Comparison of ENCODE assay signal across 8 mouse cellular contexts in genomic region chr15:81836124-81836821, GRCm38 (mm10). TPM values are rescaled to one million over a fixed set of nuclear protein-coding genes. Genes with fewer than 3 reads are reported as not detected.
DNase-seq lines count a peak whose midpoint lies in the region; ATAC-seq and TF ChIP-seq lines count a peak whose summit lies in the region.

No protein-coding gene starts in this region.

- peaks cover 18% of the 10 kb centered on the region; the same call in 1 of the 2 replicates for H3K27me3 ChIP-seq in hindbrain, embryonic 12.5 days
- no peaks in the 10 kb centered on the region for H3K27me3 ChIP-seq in lung, postnatal 0 days (replicated peaks; ENCODE audit: insufficient read depth, low read length)

- H3K9me3 ChIP-seq in hindbrain, embryonic 12.5 days (replicated peaks), result no peaks in the 10 kb centered on the region
- no peaks in the 10 kb centered on the region for H3K9me3 ChIP-seq in lung, postnatal 0 days (ENCODE audit: low read length)

- peak overlapping the region; percentile 47 for H3K9ac ChIP-seq in hindbrain, embryonic 12.5 days
- peak overlapping the region; percentile 23; the same call in 1 of the 2 replicates for H3K9ac ChIP-seq in lung, postnatal 0 days (replicated peaks; ENCODE audit: low read depth)

- H3K4me2 ChIP-seq in hindbrain, embryonic 12.5 days (replicated peaks), result peak overlapping the region; percentile 44
- peak overlapping the region; percentile 58 for H3K4me2 ChIP-seq in lung, postnatal 0 days (replicated peaks; ENCODE audit: low read depth, low read length)

- H3K4me1 ChIP-seq in hindbrain, embryonic 12.5 days, result peaks cover 16% of the 10 kb centered on the region
- peaks cover 28% of the 10 kb centered on the region; the same call in 1 of the 2 replicates for H3K4me1 ChIP-seq in lung, postnatal 0 days (ENCODE audit: insufficient read depth, low read depth, low read length)

- WGBS in hindbrain, embryonic 12.5 days, result 4% methylated on average over 33 of the region's 33 CpGs
- WGBS in lung, postnatal 0 days, result 1% methylated on average over 31 of the region's 33 CpGs

- ATAC-seq in hindbrain, embryonic 12.5 days (ENCODE audit: low FRiP score), result peak; percentile 65
- peak; percentile 79 for ATAC-seq in lung, postnatal 0 days

- H3K27ac ChIP-seq in hindbrain, embryonic 12.5 days, result no peak overlapping the region
- H3K27ac ChIP-seq in lung, postnatal 0 days (ENCODE audit: low read length), result peak overlapping the region; percentile 68

- DNase-seq in ZHBTc4 (ENCODE audit: low read depth, low spot score), result peak; percentile 48
- DNase-seq in cerebellum, postnatal 25 days, result peak; percentile 87
- DNase-seq in frontal cortex, postnatal 36 days (ENCODE audit: low spot score in 2 of 2), result peak; percentile 89 to 91
- peak; percentile 85 to 86 for DNase-seq in layer of hippocampus, postnatal 36 days
- peak; percentile 97 for DNase-seq in lung, postnatal 0 days (ENCODE audit: low spot score)
- peak; percentile 69 for DNase-seq in ovary, postnatal 14 days (ENCODE audit: low spot score)
- DNase-seq in natural killer cell, adult 2 months (ENCODE audit: low spot score in 2 of 2), result no peak

- TF ChIP-seq CTCF in lung, postnatal 0 days (IDR thresholded peaks at IDR 0.05), result peak; percentile 10; the same call in 1 of the 2 replicates

- no peaks in the 10 kb centered on the region for H3K36me3 ChIP-seq in hindbrain, embryonic 12.5 days
- H3K36me3 ChIP-seq in lung, postnatal 0 days (ENCODE audit: insufficient read depth, low read length), result no peaks in the 10 kb centered on the region

- TF ChIP-seq EP300 in lung, postnatal 0 days (IDR thresholded peaks at IDR 0.05), result peak; percentile 70

- H3K4me3 ChIP-seq in hindbrain, embryonic 12.5 days, result peak overlapping the region; percentile 24
- H3K4me3 ChIP-seq in lung, postnatal 0 days (ENCODE audit: low read depth, low read length), result peak overlapping the region; percentile 33

RNA-seq across cellular contexts. Expression of gene Tob2, which starts 22.3 kb away (rescaled TPM):
- 20.4 and 21.2 TPM in 2 replicates for polyA plus RNA-seq in hindbrain, embryonic 12.5 days (2016; fragmentation: Nextera tagmentation; extraction: Ambion mirVana)
- 10 to 100 TPM; 30.5 to 36.4 TPM for total RNA-seq in layer of hippocampus, postnatal 36 days (2021)
- 24.8 and 30.0 TPM in 2 replicates for polyA plus RNA-seq in lung, postnatal 0 days (2015; fragmentation: Nextera tagmentation; extraction: Ambion mirVana)

RNA-seq across cellular contexts. Expression of gene Tef, which starts 34.1 kb away (rescaled TPM):
- 30.0 and 31.9 TPM in 2 replicates for polyA plus RNA-seq in hindbrain, embryonic 12.5 days (2016; fragmentation: Nextera tagmentation; extraction: Ambion mirVana)
- total RNA-seq in layer of hippocampus, postnatal 36 days (2021), result 100 to 1,000 TPM; 300 to 307 TPM
- polyA plus RNA-seq in lung, postnatal 0 days (2015; fragmentation: Nextera tagmentation; extraction: Ambion mirVana), result 38.6 and 44.0 TPM in 2 replicates

RNA-seq across cellular contexts. Expression of gene Phf5a, which starts 35.4 kb away (rescaled TPM):
- 102 and 115 TPM in 2 replicates for polyA plus RNA-seq in hindbrain, embryonic 12.5 days (2016; fragmentation: Nextera tagmentation; extraction: Ambion mirVana)
- total RNA-seq in layer of hippocampus, postnatal 36 days (2021), result 10 to 100 TPM; 31.2 to 33.5 TPM
- polyA plus RNA-seq in lung, postnatal 0 days (2015; fragmentation: Nextera tagmentation; extraction: Ambion mirVana), result 80.3 and 88.8 TPM in 2 replicates

RNA-seq across cellular contexts. Expression of gene Aco2, which starts 35.8 kb away (rescaled TPM):
- 193 TPM in 2 replicates for polyA plus RNA-seq in hindbrain, embryonic 12.5 days (2016; fragmentation: Nextera tagmentation; extraction: Ambion mirVana)
- total RNA-seq in layer of hippocampus, postnatal 36 days (2021), result 100 to 1,000 TPM; 449 to 462 TPM
- 89.2 and 90.8 TPM in 2 replicates for polyA plus RNA-seq in lung, postnatal 0 days (2015; fragmentation: Nextera tagmentation; extraction: Ambion mirVana)

Comparison
In these comparisons a context has a peak if more than half of its experiments do, and no peak if none do; other contexts are left out.
1. DNase-seq: peak in ZHBTc4 (single experiment), cerebellum, postnatal 25 days (2 of 2), frontal cortex, postnatal 36 days (2 of 2), layer of hippocampus, postnatal 36 days (2 of 2), lung, postnatal 0 days (single experiment) and ovary, postnatal 14 days (single experiment); none in natural killer cell, adult 2 months (0 of 2).